Mouse (Mus musculus) frontal cortex, postnatal 10 days (tissue): Measurements from ENCODE around the gene Bcl2l1.

ENCODE experiments used
- DNase-seq, 2 experiments: peaks; one replicate each; pipeline ENCODE4 v3.0.0; 2022; ENCODE audit warnings: low spot score in 2 of 2, mixed read lengths in 1 of 2

Gene Bcl2l1

DNA sequence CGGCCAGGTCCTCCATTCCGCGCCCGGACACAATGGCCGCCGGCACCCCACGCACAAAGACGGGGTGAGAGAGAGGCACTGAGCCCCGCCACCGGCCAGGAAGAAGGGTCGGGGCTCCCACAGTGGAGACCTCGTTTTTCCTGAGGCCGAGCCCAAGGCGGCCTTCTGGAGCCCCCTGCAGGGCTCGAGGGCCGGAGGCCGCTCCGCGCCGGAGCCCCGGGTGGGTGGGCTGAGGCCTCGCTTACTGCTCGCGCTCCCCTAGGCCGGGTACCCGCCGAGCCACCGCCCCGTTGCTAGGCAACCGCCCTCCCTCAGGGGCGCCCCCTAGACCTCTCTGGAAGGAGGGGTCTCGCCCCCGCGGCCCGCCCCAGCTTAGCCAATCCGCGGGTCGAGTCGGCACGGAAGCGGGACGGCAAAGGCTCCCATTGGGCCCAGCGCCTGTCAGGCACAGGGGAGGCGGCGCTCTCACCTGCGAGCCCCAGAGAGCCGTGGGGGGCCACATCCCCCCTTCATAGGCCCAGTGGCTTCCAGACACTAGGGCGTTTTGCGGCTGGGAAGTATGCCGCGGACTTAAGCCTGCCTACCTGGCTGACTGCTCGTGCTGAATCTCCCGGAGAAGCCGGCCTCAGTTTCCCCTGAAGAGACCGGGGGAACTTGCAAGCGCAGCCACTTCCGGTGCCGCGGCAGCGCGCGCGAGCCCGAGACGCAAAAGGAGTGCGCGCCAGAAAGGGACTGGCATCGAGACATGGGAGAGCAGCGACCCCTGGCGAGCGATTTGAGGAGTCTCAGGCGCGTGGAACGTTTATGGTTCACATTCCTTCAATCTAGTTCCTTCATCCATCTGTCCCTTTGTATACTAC, at the start of gene Bcl2l1:
Gene Bcl2l1 (minus strand): TSS at position 710 of the 860 bp plus-strand sequence.
- DNase-seq: peak; percentile 97 to 99

DNA sequence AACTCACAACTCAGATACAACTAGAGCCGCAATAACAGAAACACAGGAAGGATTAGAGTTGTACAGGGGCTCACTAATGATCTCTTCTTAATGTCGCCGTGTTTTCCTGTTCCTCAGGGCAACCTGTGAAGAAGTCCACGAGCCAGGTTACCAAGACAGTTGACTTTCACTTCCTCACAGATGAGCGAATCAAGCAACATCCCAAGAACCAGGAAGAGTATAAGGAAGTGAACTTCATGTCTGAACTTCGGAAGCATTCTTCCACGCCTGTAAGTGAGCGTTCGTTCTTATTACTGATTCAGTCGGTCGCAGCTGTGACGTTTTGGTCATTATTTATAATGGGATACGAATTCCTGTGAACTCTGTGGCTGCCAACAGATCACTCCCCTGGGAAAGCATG, 49.4 kb upstream of the Bcl2l1 start:
- no peak for DNase-seq

- no peak for DNase-seq
Observed at GRCm38 (mm10) chr2:152878239-152878638, 46.7 kb upstream of the Bcl2l1 start.

GRCm38 (mm10) chr2:152863346-152863745, 31.8 kb upstream of the Bcl2l1 start:
- DNase-seq: no peak

DNA sequence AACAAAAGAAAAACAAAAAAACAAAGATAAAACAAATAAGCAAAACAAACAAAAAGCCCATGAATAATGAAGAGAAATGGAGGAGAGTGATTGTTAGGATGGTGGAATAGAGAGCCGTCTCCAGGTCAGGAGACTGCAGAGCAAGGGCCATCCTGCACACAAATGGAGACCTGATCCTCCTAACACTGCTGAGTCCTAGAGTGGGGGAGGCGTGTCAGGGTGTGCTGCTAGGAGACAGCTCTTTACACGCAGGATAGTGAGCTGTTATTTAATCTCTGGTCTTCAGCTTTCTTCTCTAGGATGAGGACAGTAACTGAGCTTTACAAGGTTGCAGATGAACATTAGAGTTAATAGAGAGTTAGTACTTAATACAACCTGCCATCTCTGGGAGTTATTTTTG, 31.1 kb upstream of the Bcl2l1 start:
- DNase-seq: no peak

DNA sequence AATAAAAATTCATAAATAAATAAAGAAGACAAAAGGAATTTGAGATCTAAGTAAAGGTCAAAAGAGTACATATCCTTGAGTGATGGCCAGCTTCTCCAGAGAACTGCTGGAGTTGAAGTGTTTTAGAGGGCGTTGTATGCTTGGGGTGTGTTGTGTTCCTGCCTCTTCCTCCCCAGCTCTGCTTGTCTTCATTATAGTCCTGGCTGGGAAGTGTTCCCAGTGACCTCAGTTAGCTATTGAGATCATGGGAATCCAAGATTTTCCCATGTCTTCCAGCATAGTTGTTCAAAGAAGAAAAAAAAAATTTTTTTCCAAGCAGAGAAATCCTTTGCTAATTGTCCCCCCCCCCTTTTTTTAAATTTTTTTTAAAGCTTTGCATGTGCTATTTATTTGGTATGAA, 30.4 kb upstream of the Bcl2l1 start:
- no peak for DNase-seq

GRCm38 (mm10) chr2:152859501-152859900, 28.0 kb upstream of the Bcl2l1 start:
- no peak for DNase-seq

- no peak for DNase-seq
Observed at GRCm38 (mm10) chr2:152848466-152848865, 16.9 kb upstream of the Bcl2l1 start.

- DNase-seq: peak; percentile 95 to 97
Observed at GRCm38 (mm10) chr2:152847815-152848302, 16.3 kb upstream of the Bcl2l1 start, which contains the start of gene Tpx2. TSS of gene Tpx2 (plus strand) at chr2:152847964.

DNA sequence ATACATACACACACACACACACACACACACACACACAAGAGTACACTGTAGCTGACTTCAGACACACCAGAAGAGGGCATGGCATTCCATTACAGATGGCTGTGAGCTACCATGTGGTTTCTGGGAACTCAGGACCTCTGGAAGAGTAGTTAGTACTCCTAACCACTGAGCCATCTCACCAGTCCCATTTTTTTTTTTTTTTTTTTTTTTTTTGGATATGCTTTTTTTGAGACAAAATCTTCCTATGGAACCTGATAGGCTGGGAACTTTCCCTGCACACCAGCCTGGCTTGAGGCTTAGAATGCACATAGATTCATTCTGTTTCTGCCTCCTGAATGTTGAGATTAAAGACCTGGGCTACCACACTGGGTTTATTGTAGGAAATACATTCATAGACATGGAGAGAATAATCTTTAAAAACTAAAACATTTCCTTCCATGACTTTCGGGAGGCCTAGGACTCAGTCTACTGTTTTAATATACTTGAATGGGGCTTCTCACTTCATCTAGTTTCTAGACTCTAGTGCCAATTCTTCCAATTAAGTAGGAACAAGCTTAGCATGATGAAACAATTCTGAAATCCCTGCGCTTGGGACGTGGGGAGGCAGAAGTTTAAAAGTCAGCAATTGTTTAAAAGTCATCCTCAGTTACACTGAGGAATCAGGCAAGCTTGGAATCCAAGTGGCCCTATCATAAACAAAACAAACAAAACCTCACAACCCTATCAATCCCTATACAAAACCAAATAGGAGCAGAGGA, 15.7 kb upstream of the Bcl2l1 start:
- DNase-seq: no peak

GRCm38 (mm10) chr2:152842741-152843140, 11.2 kb upstream of the Bcl2l1 start:
- DNase-seq: no peak

DNA sequence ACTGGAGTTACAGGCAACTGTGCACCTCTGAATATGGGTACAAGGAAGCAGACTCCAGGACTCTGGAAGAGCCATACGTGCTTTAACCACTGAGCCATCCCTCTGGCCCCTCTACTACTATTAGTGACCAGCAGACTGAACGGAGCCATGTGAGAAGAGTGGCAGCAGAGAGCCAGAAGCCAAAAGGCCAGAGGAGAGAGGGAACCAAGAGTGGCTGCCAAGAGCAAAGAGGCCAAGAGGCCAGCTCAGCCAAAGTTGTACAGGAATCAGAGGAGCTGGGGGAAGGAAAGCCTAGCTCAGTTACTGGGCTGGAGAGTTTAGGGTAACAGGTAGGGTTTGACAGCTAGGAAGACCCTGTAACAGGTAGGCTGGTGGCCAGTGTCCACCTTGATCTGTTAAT, 7.7 kb upstream of the Bcl2l1 start:
- no peak for DNase-seq

GRCm38 (mm10) chr2:152830021-152830921, 1.3 kb downstream of the Bcl2l1 start:
- DNase-seq: peak; percentile 83

GRCm38 (mm10) chr2:152829367-152829881, 2.1 kb downstream of the Bcl2l1 start:
- peak in 1 of 2 experiments; percentile 39 for DNase-seq

- DNase-seq: no peak
Observed at GRCm38 (mm10) chr2:152828532-152828931, 3.0 kb downstream of the Bcl2l1 start.

DNA sequence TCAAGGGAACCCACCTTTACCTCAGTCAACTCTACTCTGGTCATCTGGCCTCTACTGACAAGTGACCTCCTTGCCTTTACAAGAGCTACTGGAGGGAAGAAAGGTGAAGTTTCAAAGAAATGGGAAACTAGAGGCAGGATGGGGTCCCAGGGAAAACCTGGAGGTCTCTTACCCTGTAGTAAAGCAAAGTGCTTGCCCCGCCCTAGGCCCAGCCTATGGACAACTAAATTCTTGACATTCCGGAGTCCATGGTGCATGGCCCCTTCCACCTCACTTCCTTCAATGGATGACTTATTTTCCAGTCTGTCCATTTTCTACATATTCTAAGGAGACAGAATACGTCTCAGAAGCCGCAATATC, 3.5 kb downstream of the Bcl2l1 start:
- no peak for DNase-seq

DNA sequence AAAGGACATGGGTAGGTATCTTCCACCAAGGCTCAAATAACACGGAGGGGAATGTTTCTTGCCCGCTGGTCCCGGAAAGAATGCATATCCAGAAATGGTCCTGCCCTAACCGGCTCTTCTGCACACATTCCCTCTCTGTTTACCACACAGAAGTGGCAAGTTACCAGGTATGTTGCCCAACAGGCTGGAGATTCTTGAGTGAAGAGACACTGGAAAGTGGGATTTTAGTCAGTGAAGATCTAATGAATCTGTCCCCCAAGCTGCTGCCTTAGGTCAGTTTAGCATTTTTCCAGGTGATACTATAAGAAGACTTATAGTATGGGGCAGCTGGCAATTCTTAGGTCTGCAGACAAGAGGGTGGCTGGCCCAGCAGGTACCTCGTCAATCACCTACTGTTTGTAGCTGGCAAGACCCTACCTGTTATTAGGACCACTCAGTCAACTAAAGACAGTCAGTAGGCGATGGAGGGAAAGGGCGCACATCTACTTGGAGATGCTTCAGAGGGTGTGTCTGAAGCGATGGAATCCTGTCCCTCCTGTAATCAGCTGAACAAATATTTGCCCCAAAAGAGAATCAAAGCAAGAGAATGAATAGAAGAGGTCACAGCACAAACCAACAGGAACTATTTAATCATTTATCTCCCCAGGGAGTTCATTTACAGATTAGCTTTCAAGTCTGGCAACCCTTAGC, 4.1 kb downstream of the Bcl2l1 start:
- DNase-seq: no peak

GRCm38 (mm10) chr2:152826481-152826880, 5.0 kb downstream of the Bcl2l1 start:
- no peak for DNase-seq

DNA sequence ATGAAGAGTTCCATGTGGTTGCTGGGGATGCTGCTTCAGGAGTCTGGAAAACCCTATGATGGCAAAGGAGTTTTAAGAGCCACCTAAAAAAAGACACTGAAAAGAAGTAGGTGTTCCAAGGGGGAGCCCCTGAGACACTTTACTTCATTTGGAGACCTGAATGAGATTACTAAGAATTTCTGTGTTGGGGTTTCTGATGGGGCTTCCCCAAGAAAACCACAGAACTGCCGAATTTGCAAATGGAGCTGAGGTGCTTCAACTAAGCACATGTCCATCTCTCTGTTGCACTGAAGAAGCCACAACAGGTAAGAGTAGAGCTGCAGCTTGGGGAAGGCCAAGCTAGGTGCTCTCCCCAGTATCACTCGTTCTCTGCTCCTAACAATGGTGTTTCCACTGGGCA, 5.8 kb downstream of the Bcl2l1 start:
- DNase-seq: no peak

- no peak for DNase-seq
Observed at GRCm38 (mm10) chr2:152825168-152825697, 6.3 kb downstream of the Bcl2l1 start.
